Mouse (Mus musculus) liver, postnatal 0 days (tissue): ENCODE results near the gene Sox14. TPM values are rescaled to one million over a fixed set of nuclear protein-coding genes. Genes with fewer than 3 reads are reported as not detected.

Experiments used
- ATAC-seq: fragments of 200-750 bp; cut with Nextera tagmentation; 2 replicates; pipeline ENCODE4 v1.8.0; 2017; ENCODE audit warnings: mild to moderate bottlenecking, moderate library complexity
- DNase-seq: peaks from one replicate; pipeline ENCODE4 v3.0.0-alpha.2; 2016
- H3K27ac ChIP-seq: fragments of 300-500 bp; sonication (generic); 2 replicates; pipeline ENCODE4 v1.5.1; 2014; ENCODE audit warnings: antibody characterized with exemption, moderate library complexity, mild to moderate bottlenecking, low read depth
- H3K27me3 ChIP-seq: fragments of 300-500 bp; sonication (generic); 2 replicates; pipeline ENCODE4 v1.6.1; 2014; ENCODE audit warnings: low read length, control low read depth, mixed read lengths; ENCODE audit not compliant: insufficient read depth
- H3K36me3 ChIP-seq: fragments of 300-500 bp; sonication (generic); replicated peaks from 2 replicates; pipeline ENCODE4 v1.6.1; 2014; ENCODE audit warnings: mild to moderate bottlenecking, control low read depth, low read length, moderate library complexity, mixed read lengths; ENCODE audit not compliant: insufficient read depth
- H3K4me1 ChIP-seq: fragments of 300-500 bp; sonication (generic); 2 replicates; pipeline ENCODE4 v1.6.1; 2014; ENCODE audit warnings: antibody characterized with exemption, mild to moderate bottlenecking, control low read depth; ENCODE audit not compliant: insufficient read depth
- H3K4me2 ChIP-seq: fragments of 300-500 bp; sonication (generic); 2 replicates; pipeline ENCODE4 v1.6.1; 2014; ENCODE audit warnings: low read depth, mild to moderate bottlenecking, low read length, moderate library complexity, mixed read lengths
- H3K4me3 ChIP-seq: fragments of 300-500 bp; sonication (generic); 2 replicates; pipeline ENCODE4 v1.5.1; 2014; ENCODE audit warnings: low read depth, low read length
- H3K9ac ChIP-seq: fragments of 300-500 bp; sonication (generic); replicated peaks from 2 replicates; pipeline ENCODE4 v1.6.1; 2014; ENCODE audit warnings: mild to moderate bottlenecking, moderate library complexity
- H3K9me3 ChIP-seq: fragments of 300-500 bp; sonication (generic); 2 replicates; pipeline ENCODE4 v1.6.1; 2016; ENCODE audit warnings: mild to moderate bottlenecking, control low read depth, low read length, mixed read lengths
- CTCF ChIP-seq: sonication (generic); IDR thresholded peaks from 2 replicates; pipeline ENCODE4 v1.5.1; 2016; ENCODE audit warnings: antibody characterized with exemption, low read depth
- EP300 ChIP-seq: IDR thresholded peaks from 2 replicates; pipeline ENCODE4 v1.6.1; 2016; ENCODE audit warnings: antibody characterized with exemption, low read depth, mild to moderate bottlenecking
- WGBS: fragments of 180-500 bp; shearing (Covaris S2); extraction: QIAGEN DNeasy Blood & Tissue Kit; methylation state at CpG from one replicate; pipeline ENCODE4 v1.1.7; 2014; ENCODE audit not compliant: insufficient replicate concordance; 5-methylcytosine and 5-hydroxymethylcytosine counted together
- polyA plus RNA-seq: library from polyadenylated mRNA; unstranded; fragments of >200 nt; fragmentation: Nextera tagmentation; extraction: Ambion mirVana; gene quantifications from 2 replicates; pipeline ENCODE4 v1.2.1, GENCODE M21; 2015

Sox14 gene
- polyA plus RNA-seq, 1 experiment from 2014 or later, result not detected

GRCm38 (mm10) chr9:99869936-99870779 lies 5.8 kb downstream of the Sox14 start:
- ATAC-seq, result no peak
- Histone ChIP-seq H3K4me1 (no peaks in the 10 kb centered on the region), H3K9ac (no peak overlapping the region), H3K9me3 (no peaks in the 10 kb centered on the region), H3K4me2 (no peak overlapping the region), H3K27me3 (peaks cover 94% of the 10 kb centered on the region), H3K27ac (no peak overlapping the region), H3K36me3 (no peaks in the 10 kb centered on the region), H3K4me3 (no peak overlapping the region)
- WGBS, result 1% methylated on average over 34 of the region's 34 CpGs
- DNase-seq, result no peak
- TF ChIP-seq EP300, result no peak
- no peak for TF ChIP-seq CTCF

- DNase-seq (no peak), ATAC-seq (no peak)
- Histone ChIP-seq H3K4me2 (peak overlapping the region; percentile 9; the same call in 1 of the 2 replicates), H3K9ac (no peak overlapping the region), H3K27me3 (peaks cover 92% of the 10 kb centered on the region), H3K9me3 (no peaks in the 10 kb centered on the region), H3K27ac (no peak overlapping the region), H3K4me1 (no peaks in the 10 kb centered on the region), H3K4me3 (no peak overlapping the region), H3K36me3 (no peaks in the 10 kb centered on the region)
- no peak for TF ChIP-seq EP300
- no peak for TF ChIP-seq CTCF
- 3% methylated on average over 28 of the region's 29 CpGs for WGBS
Observed at GRCm38 (mm10) chr9:99869275-99869674, 6.7 kb downstream of the Sox14 start.

GRCm38 (mm10) chr9:99868606-99869005 lies 7.4 kb downstream of the Sox14 start:
- WGBS, result 1% methylated on average over 26 of the region's 26 CpGs
- Histone ChIP-seq H3K4me1 (no peaks in the 10 kb centered on the region), H3K27ac (no peak overlapping the region), H3K4me3 (no peak overlapping the region), H3K9ac (no peak overlapping the region), H3K27me3 (peaks cover 85% of the 10 kb centered on the region), H3K36me3 (no peaks in the 10 kb centered on the region), H3K4me2 (no peak overlapping the region), H3K9me3 (no peaks in the 10 kb centered on the region)
- ATAC-seq, result no peak
- no peak for TF ChIP-seq CTCF
- TF ChIP-seq EP300, result no peak
- no peak for DNase-seq

- WGBS, result 7% methylated on average over 11 of the region's 11 CpGs
- no peak overlapping the region for H3K27ac ChIP-seq
- no peak overlapping the region for H3K4me2 ChIP-seq
- no peaks in the 10 kb centered on the region for H3K9me3 ChIP-seq
- DNase-seq (no peak), ATAC-seq (no peak)
- peaks cover 80% of the 10 kb centered on the region for H3K27me3 ChIP-seq
- no peak overlapping the region for H3K4me3 ChIP-seq
- TF ChIP-seq EP300 (no peak), CTCF (no peak)
- no peaks in the 10 kb centered on the region for H3K36me3 ChIP-seq
- no peak overlapping the region for H3K9ac ChIP-seq
- no peaks in the 10 kb centered on the region for H3K4me1 ChIP-seq
Observed at GRCm38 (mm10) chr9:99868054-99868453, 7.9 kb downstream of the Sox14 start.

- Histone ChIP-seq H3K9ac (no peak overlapping the region), H3K36me3 (no peaks in the 10 kb centered on the region), H3K4me1 (no peaks in the 10 kb centered on the region), H3K9me3 (no peaks in the 10 kb centered on the region), H3K4me2 (no peak overlapping the region), H3K27me3 (peaks cover 38% of the 10 kb centered on the region), H3K27ac (no peak overlapping the region), H3K4me3 (no peak overlapping the region)
- DNase-seq, result no peak
- ATAC-seq, result no peak
- WGBS, result 79% methylated on average over 9 of the region's 9 CpGs
- no peak for TF ChIP-seq EP300
- no peak for TF ChIP-seq CTCF
Observed at GRCm38 (mm10) chr9:99862936-99863335, 13.0 kb downstream of the Sox14 start.

GRCm38 (mm10) chr9:99854486-99854885 lies 21.5 kb downstream of the Sox14 start:
- no peak overlapping the region for H3K4me3 ChIP-seq
- H3K4me1 ChIP-seq, result no peaks in the 10 kb centered on the region
- no peak overlapping the region for H3K4me2 ChIP-seq
- 0 out of 2 replicates have a peak, but pooled peaks cover 3% of the 10 kb centered on the region for H3K27me3 ChIP-seq
- no peaks in the 10 kb centered on the region for H3K9me3 ChIP-seq
- no peak overlapping the region for H3K9ac ChIP-seq
- H3K36me3 ChIP-seq, result no peaks in the 10 kb centered on the region
- WGBS, result 71% methylated on average over 2 of the region's 2 CpGs
- no peak for ATAC-seq
- DNase-seq, result no peak
- TF ChIP-seq CTCF, result no peak
- TF ChIP-seq EP300, result no peak
- no peak overlapping the region for H3K27ac ChIP-seq
